Mouse (Mus musculus) embryonic facial prominence, embryonic 13.5 days (tissue): ENCODE data around the gene Cdh13. TPM values are rescaled to one million over a fixed set of nuclear protein-coding genes. Genes with fewer than 3 reads are reported as not detected.

Experiments used
- ATAC-seq: fragments of 200-750 bp; cut with Nextera tagmentation; 2 replicates; pipeline ENCODE4 v1.8.0; 2017; ENCODE audit warnings: low read depth; ENCODE audit not compliant: insufficient number of reproducible peaks, insufficient read depth, low FRiP score, low TSS enrichment
- H3K27ac ChIP-seq: fragments of 300-500 bp; sonication (generic); 2 replicates; pipeline ENCODE4 v1.5.1; 2015; ENCODE audit warnings: moderate library complexity, mild to moderate bottlenecking, inconsistent platforms
- H3K27me3 ChIP-seq: fragments of 300-500 bp; sonication (generic); 2 replicates; pipeline ENCODE4 v1.6.1; 2015; ENCODE audit warnings: mild to moderate bottlenecking, inconsistent platforms
- H3K36me3 ChIP-seq: fragments of 300-500 bp; sonication (generic); 2 replicates; pipeline ENCODE4 v1.6.1; 2015; ENCODE audit warnings: mild to moderate bottlenecking, inconsistent platforms
- H3K4me1 ChIP-seq: fragments of 300-500 bp; sonication (generic); 2 replicates; pipeline ENCODE4 v1.6.1; 2015; ENCODE audit warnings: inconsistent platforms
- H3K4me2 ChIP-seq: fragments of 300-500 bp; sonication (generic); 2 replicates; pipeline ENCODE4 v1.6.1; 2015; ENCODE audit warnings: moderate library complexity, mild to moderate bottlenecking, inconsistent platforms
- H3K4me3 ChIP-seq: fragments of 300-500 bp; sonication (generic); 2 replicates; pipeline ENCODE4 v1.5.1; 2015; ENCODE audit warnings: mild to moderate bottlenecking, inconsistent platforms
- H3K9ac ChIP-seq: fragments of 300-500 bp; sonication (generic); 2 replicates; pipeline ENCODE4 v1.6.1; 2015; ENCODE audit warnings: mild to moderate bottlenecking, inconsistent platforms
- H3K9me3 ChIP-seq: fragments of 300-500 bp; sonication (generic); 2 replicates; pipeline ENCODE4 v1.6.1; 2016; ENCODE audit warnings: inconsistent platforms
- WGBS: fragments of 180-500 bp; shearing (Covaris S2); methylation state at CpG from one replicate; pipeline ENCODE4 v1.1.7; 2015; ENCODE audit warnings: mixed read lengths; 5-methylcytosine and 5-hydroxymethylcytosine counted together
- polyA plus RNA-seq: library from polyadenylated mRNA; unstranded; fragments of >200 nt; fragmentation: Nextera tagmentation; extraction: Ambion mirVana; gene quantifications from 2 replicates; pipeline ENCODE4 v1.2.1, GENCODE M21; 2015

Cdh13 gene
- polyA plus RNA-seq, 1 experiment from 2014 or later = 16.8 TPM

DNA sequence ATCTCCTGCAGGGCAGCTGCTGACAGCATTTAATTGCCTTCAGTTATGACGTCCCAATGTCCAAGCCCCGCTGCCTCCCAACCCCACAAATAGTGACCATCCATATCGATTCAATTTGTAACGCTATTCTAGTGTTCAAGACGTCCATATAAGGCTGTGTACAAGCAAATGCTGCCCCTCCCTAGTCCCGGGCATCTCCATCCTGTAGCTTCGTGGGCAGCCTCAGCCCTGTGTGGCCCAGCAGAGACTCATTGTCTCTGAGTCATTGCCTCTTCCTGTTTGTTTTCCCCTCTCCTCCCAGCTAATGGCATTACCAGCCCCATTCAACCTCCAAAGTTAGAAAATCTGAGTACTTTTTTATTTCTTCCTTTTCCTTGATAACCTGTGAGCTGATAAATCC lies 66.6 kb downstream of the Cdh13 start:
- H3K27me3 ChIP-seq = no peaks in the 10 kb centered on the region
- H3K9me3 ChIP-seq = no peaks in the 10 kb centered on the region
- no peak overlapping the region for H3K4me3 ChIP-seq
- H3K9ac ChIP-seq = no peak overlapping the region
- H3K4me2 ChIP-seq = no peak overlapping the region
- ATAC-seq = no peak
- H3K36me3 ChIP-seq = no peaks in the 10 kb centered on the region
- H3K4me1 ChIP-seq = 0 out of 2 replicates have a peak, but pooled peaks cover 2% of the 10 kb centered on the region
- WGBS = 45% methylated on average over 7 of the region's 7 CpGs
- no peak overlapping the region for H3K27ac ChIP-seq

- no peaks in the 10 kb centered on the region for H3K9me3 ChIP-seq
- 62% methylated on average over 4 of the region's 4 CpGs for WGBS
- no peaks in the 10 kb centered on the region for H3K27me3 ChIP-seq
- no peak overlapping the region for H3K4me2 ChIP-seq
- ATAC-seq = no peak
- no peaks in the 10 kb centered on the region for H3K36me3 ChIP-seq
- 0 out of 2 replicates have a peak, but pooled peaks cover 2% of the 10 kb centered on the region for H3K4me1 ChIP-seq
- H3K4me3 ChIP-seq = no peak overlapping the region
- H3K9ac ChIP-seq = no peak overlapping the region
- H3K27ac ChIP-seq = no peak overlapping the region
Observed at GRCm38 (mm10) chr8:118353022-118353421, 69.5 kb downstream of the Cdh13 start.

DNA sequence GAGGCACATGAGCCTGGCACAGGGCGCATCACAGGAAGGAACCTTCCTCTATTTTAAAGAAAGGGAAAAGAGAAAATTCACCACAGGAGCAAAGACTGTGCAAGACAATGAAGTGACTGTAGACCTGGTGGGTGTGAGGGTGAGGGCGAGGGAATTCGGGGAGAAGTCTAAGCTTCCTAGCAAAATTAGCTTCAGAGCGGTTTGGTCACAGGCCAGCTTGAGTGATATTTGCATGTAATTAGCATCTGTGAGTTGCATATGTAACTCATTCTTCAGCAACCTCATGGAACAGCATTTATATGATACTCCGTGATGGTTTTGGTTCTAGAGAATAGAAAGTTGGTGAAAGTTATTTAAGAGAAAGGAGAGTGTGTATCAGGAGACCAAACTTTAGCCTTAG lies 73.5 kb downstream of the Cdh13 start:
- H3K27ac ChIP-seq = no peak overlapping the region
- ATAC-seq = no peak

DNA sequence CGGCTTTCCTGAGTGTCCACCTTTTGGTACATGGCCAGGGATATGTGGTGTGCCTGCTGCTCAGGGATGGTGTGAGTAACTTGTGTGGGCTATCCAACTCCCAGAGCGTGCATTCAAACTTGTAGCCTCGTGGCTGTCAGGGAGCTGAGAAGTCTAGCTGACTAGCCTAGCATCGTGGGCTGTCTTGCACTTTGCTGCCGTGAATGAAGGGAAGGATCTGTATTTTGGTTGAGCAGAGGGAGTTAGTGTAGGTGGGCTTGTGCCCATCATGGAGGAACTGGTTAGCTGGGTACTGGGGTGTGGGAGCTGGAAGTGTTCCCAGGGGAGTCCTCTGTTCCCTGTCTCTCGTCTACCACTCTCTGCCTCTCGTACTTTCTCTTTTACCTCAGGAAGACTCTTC lies 74.1 kb downstream of the Cdh13 start:
- no peaks in the 10 kb centered on the region for H3K4me1 ChIP-seq
- no peak overlapping the region for H3K4me2 ChIP-seq
- no peaks in the 10 kb centered on the region for H3K9me3 ChIP-seq
- whole genome bisulfite sequencing = 85% methylated on average over 7 of the region's 7 CpGs
- no peaks in the 10 kb centered on the region for H3K27me3 ChIP-seq
- H3K4me3 ChIP-seq = no peak overlapping the region
- no peak for ATAC-seq
- no peak overlapping the region for H3K27ac ChIP-seq
- no peak overlapping the region for H3K9ac ChIP-seq
- no peaks in the 10 kb centered on the region for H3K36me3 ChIP-seq

More for the DNA sequence above, 73.5 kb downstream of the Cdh13 start:
- 85% methylated on average over 5 of the region's 5 CpGs for WGBS
- H3K4me1 ChIP-seq = no peaks in the 10 kb centered on the region
- no peaks in the 10 kb centered on the region for H3K27me3 ChIP-seq
- H3K4me2 ChIP-seq = no peak overlapping the region
- no peak overlapping the region for H3K9ac ChIP-seq
- no peak overlapping the region for H3K4me3 ChIP-seq
- H3K36me3 ChIP-seq = no peaks in the 10 kb centered on the region
- H3K9me3 ChIP-seq = no peaks in the 10 kb centered on the region

- no peaks in the 10 kb centered on the region for H3K27me3 ChIP-seq
- ATAC-seq = no peak
- H3K9ac ChIP-seq = no peak overlapping the region
- H3K4me2 ChIP-seq = no peak overlapping the region
- H3K9me3 ChIP-seq = no peaks in the 10 kb centered on the region
- H3K4me3 ChIP-seq = no peak overlapping the region
- 73% methylated on average over 3 of the region's 3 CpGs for WGBS
- H3K4me1 ChIP-seq = no peaks in the 10 kb centered on the region
- no peaks in the 10 kb centered on the region for H3K36me3 ChIP-seq
- no peak overlapping the region for H3K27ac ChIP-seq
Observed at GRCm38 (mm10) chr8:118363781-118364180, 80.2 kb downstream of the Cdh13 start.

DNA sequence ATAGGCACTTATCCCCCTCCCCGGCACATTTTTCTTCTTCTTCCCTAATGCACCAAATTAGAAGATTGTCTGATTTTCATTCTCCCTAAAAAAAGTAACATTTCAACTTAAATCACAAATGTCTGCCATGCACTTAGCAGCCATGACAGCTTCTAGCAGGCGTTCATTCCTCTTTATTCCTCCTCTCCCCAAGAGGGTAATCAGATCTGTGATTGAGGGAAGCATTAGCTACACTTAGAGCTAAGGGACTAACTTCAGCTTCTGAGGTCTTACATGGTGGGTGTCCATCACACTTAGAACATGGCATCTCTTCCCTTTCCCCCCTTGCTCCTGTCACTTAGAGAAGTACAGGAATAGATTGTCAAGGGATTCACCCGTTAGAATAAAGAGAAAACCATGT lies 89.6 kb downstream of the Cdh13 start:
- 82% methylated on average over 3 of the region's 3 CpGs for WGBS
- Histone ChIP-seq H3K36me3 (no peaks in the 10 kb centered on the region), H3K27ac (no peak overlapping the region), H3K27me3 (no peaks in the 10 kb centered on the region), H3K4me2 (no peak overlapping the region), H3K9ac (no peak overlapping the region), H3K4me1 (no peaks in the 10 kb centered on the region), H3K9me3 (no peaks in the 10 kb centered on the region), H3K4me3 (no peak overlapping the region)
- ATAC-seq = no peak

- Histone ChIP-seq H3K27me3 (no peaks in the 10 kb centered on the region), H3K36me3 (no peaks in the 10 kb centered on the region), H3K4me3 (no peak overlapping the region), H3K4me2 (no peak overlapping the region), H3K4me1 (peaks cover 5% of the 10 kb centered on the region; the same call in 1 of the 2 replicates), H3K27ac (no peak overlapping the region), H3K9ac (no peak overlapping the region), H3K9me3 (no peaks in the 10 kb centered on the region)
- 77% methylated on average over 6 of the region's 6 CpGs for WGBS
- no peak for ATAC-seq
Observed at GRCm38 (mm10) chr8:118374738-118375137, 91.2 kb downstream of the Cdh13 start.

- Histone ChIP-seq H3K9ac (no peak overlapping the region), H3K27ac (no peak overlapping the region), H3K4me2 (no peak overlapping the region), H3K4me1 (peaks cover 6% of the 10 kb centered on the region; the same call in 1 of the 2 replicates), H3K36me3 (no peaks in the 10 kb centered on the region), H3K27me3 (no peaks in the 10 kb centered on the region), H3K9me3 (no peaks in the 10 kb centered on the region), H3K4me3 (no peak overlapping the region)
- ATAC-seq = no peak
- 71% methylated on average over 3 of the region's 3 CpGs for WGBS
Observed at GRCm38 (mm10) chr8:118376791-118377190, 93.3 kb downstream of the Cdh13 start.

DNA sequence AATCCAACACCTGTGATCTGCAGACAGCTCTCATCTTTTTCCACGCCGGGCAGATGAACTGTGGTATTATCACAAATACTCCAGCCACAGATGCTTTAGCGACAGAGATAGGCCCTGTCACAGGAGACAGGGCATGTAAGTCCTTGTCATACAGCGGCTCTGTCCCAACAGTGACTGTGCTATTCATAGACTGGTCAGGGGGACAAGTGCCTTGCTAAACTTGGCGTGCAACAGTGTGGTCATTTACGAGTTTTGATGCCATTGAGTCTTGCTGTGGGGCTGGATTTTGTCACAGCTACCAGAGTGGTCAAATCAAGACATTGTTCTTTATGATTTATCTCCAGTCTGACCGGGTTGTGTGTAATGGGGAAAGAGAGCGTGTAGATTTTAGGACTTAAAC lies 95.5 kb downstream of the Cdh13 start:
- no peaks in the 10 kb centered on the region for H3K27me3 ChIP-seq
- no peaks in the 10 kb centered on the region for H3K9me3 ChIP-seq
- H3K36me3 ChIP-seq = no peaks in the 10 kb centered on the region
- no peak overlapping the region for H3K4me3 ChIP-seq
- no peak overlapping the region for H3K27ac ChIP-seq
- ATAC-seq = no peak
- no peak overlapping the region for H3K9ac ChIP-seq
- no peak overlapping the region for H3K4me2 ChIP-seq
- 80% methylated on average over 8 of the region's 8 CpGs for WGBS
- H3K4me1 ChIP-seq = peaks cover 6% of the 10 kb centered on the region; the same call in 1 of the 2 replicates

- Histone ChIP-seq H3K4me1 (peaks cover 6% of the 10 kb centered on the region; the same call in 1 of the 2 replicates), H3K27ac (no peak overlapping the region), H3K4me3 (no peak overlapping the region), H3K9ac (no peak overlapping the region), H3K27me3 (no peaks in the 10 kb centered on the region), H3K9me3 (no peaks in the 10 kb centered on the region), H3K36me3 (no peaks in the 10 kb centered on the region), H3K4me2 (no peak overlapping the region)
- 52% methylated on average over 3 of the region's 3 CpGs for WGBS
- no peak for ATAC-seq
Observed at GRCm38 (mm10) chr8:118379657-118380056, 96.1 kb downstream of the Cdh13 start.

DNA sequence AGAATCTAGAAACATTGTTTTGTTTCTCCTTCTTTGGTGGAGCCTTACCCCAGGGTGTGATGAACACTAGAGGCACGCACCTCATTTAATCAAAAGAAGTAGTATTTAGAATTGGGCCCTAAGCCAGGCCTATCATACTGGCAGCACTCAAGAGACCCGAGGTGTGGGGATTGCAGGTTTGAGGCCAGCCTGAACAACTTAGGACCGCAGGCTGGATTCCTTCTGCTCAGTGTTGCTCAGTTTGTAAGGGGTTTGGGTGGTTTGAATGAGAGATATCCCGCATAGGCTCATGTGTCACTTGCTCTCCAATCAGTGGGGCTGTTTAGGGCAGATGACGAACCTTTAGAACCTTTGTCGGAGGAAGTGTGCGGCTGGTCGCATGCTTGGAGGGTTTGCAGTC lies 96.5 kb downstream of the Cdh13 start:
- Histone ChIP-seq H3K4me2 (no peak overlapping the region), H3K27me3 (no peaks in the 10 kb centered on the region), H3K4me1 (peaks cover 6% of the 10 kb centered on the region; the same call in 1 of the 2 replicates), H3K27ac (no peak overlapping the region), H3K36me3 (no peaks in the 10 kb centered on the region), H3K4me3 (no peak overlapping the region), H3K9me3 (no peaks in the 10 kb centered on the region), H3K9ac (no peak overlapping the region)
- 64% methylated on average over 8 of the region's 8 CpGs for WGBS
- ATAC-seq = no peak

DNA sequence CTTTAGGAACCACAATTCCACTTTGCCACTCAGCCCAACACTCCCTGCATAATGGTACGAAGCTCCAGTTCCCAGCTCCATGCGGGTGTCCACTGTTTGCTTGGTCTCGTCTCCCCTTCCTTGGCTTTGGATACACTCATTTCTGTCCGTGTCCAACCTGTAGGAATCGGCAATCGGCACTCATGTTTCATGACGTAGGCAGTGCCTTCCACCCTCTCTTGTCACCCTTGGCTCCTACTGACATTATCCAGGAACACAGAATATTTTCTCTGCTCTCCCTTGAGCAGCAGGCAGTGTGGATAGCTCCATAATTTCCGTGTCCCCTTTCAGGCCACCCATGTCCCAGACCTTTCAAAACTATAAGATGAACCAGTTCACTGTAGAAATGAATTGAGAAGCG lies 97.2 kb downstream of the Cdh13 start:
- Histone ChIP-seq H3K27ac (no peak overlapping the region), H3K36me3 (no peaks in the 10 kb centered on the region), H3K4me1 (peaks cover 6% of the 10 kb centered on the region; the same call in 1 of the 2 replicates), H3K9me3 (no peaks in the 10 kb centered on the region), H3K4me3 (no peak overlapping the region), H3K27me3 (no peaks in the 10 kb centered on the region), H3K4me2 (no peak overlapping the region), H3K9ac (no peak overlapping the region)
- 78% methylated on average over 9 of the region's 9 CpGs for WGBS
- ATAC-seq = no peak

GRCm38 (mm10) chr8:118381641-118382040 lies 98.1 kb downstream of the Cdh13 start:
- 87% methylated on average over 7 of the region's 7 CpGs for WGBS
- no peaks in the 10 kb centered on the region for H3K9me3 ChIP-seq
- no peaks in the 10 kb centered on the region for H3K36me3 ChIP-seq
- no peak for ATAC-seq
- H3K27me3 ChIP-seq = no peaks in the 10 kb centered on the region
- no peak overlapping the region for H3K27ac ChIP-seq
- H3K9ac ChIP-seq = no peak overlapping the region
- H3K4me2 ChIP-seq = no peak overlapping the region
- H3K4me1 ChIP-seq = peaks cover 6% of the 10 kb centered on the region; the same call in 1 of the 2 replicates
- no peak overlapping the region for H3K4me3 ChIP-seq
